Mouse (Mus musculus): ENCODE results near the gene Sh2b3. TPM values are rescaled to one million over a fixed set of nuclear protein-coding genes. Genes with fewer than 3 reads are reported as not detected.

The Sh2b3 gene
- total and polyA plus RNA-seq, 3 experiments = 22.8 to 38.3 (median 35.4) TPM

DNA sequence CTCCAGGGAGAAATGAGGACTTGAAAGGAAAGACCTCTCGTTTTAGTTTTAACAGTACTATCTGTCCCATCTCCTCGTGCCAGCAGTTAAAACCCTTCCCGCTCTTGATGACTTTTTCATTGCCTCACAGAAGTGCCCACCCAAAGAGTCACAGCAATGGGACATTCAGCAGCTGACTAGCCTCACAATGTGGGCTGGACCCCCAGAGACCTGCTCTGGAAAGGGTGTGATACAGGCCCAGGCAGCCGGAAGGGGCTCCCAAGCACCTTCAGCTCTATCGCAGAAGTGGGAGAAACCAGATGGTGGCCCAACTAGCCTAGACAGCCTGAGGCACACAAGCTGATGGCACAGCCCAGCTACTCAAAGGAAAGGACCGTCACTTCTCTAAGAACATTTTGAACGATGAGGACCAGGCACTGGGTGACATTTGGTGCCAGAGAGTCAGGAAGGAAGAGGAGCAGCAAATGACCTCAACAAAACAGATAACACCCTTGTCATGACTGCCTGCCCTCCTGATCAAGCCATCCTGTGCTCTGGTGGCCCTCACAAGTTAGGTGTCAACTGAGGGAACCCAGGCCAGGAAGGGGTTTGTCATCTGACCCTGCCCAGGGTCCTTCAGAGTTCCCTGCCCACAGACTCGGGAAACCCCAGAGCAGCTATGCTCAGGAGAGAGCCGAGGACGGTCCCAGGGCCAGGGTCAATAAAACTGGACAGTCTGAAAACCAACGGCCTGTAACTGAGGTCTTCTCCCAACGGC lies 2.3 kb downstream of the Sh2b3 start:
- peaks cover 23 to 26% of the 10 kb centered on the region in 2 experiments for H3K36me3 ChIP-seq (replicated peaks in 1 of 2; ENCODE audit: control insufficient read depth in 1 of 2, insufficient read depth in 1 of 2, low read length in 1 of 2)
- H3K27me3 ChIP-seq (replicated peaks) = no peaks in the 10 kb centered on the region
- TF ChIP-seq UBTF (IDR thresholded peaks at IDR 0.05; ENCODE audit: low read depth, low read length) (peak; percentile 42; the same call in 1 of the 2 replicates), NELFE (IDR thresholded peaks at IDR 0.05; ENCODE audit: low read depth, low read length) (no peak), SIN3A (IDR thresholded peaks at IDR 0.05; ENCODE audit: low read length) (peak; percentile 5; the same call in 1 of the 2 replicates), POLR2A (IDR thresholded peaks at IDR 0.05; ENCODE audit: low read depth, low read length) (peak; percentile 13; the same call in 1 of the 2 replicates), CTCF (conservative IDR thresholded peaks at IDR 0.05 in 1 of 2, IDR thresholded peaks at IDR 0.05 in 1 of 2; ENCODE audit: low read depth in 2 of 2, low read length in 2 of 2) (no peak), HCFC1 (IDR thresholded peaks at IDR 0.05; ENCODE audit: low read depth, low read length) (no peak), POLR2AphosphoS2 (IDR thresholded peaks at IDR 0.05; ENCODE audit: low read depth, low read length) (no peak)
- dilution Hi-C loops (cut with MboI; ENCODE audit: extremely low pct_ligation_motif_present, extremely low pct_unique_long_range_greater_than_20kb, low sequenced_read_pairs) (no loop called here), in situ Hi-C loops (cut with MboI; ENCODE audit: low pct_ligation_motif_present, low pct_unique_long_range_greater_than_20kb, low sequenced_read_pairs) (no loop called here)
- H3K4me1 ChIP-seq (ENCODE audit: control insufficient read depth in 1 of 2, insufficient read depth in 2 of 2) = peaks cover 31 to 46% of the 10 kb centered on the region in 2 experiments
- no peak for DNase-seq (ENCODE audit: extremely low read depth)
- H3K9ac ChIP-seq (ENCODE audit: insufficient read depth, low read depth) = peak overlapping the region; percentile 79
- H3K79me2 ChIP-seq (replicated peaks; ENCODE audit: control insufficient read depth, extremely low read depth, insufficient read depth, poor library complexity, severe bottlenecking) = peaks cover 54% of the 10 kb centered on the region
- H3K4me2 ChIP-seq (ENCODE audit: insufficient read depth, low read depth, poor library complexity, severe bottlenecking) = peak overlapping the region; percentile 74
- no peaks in the 10 kb centered on the region for H3K9me3 ChIP-seq (replicated peaks; ENCODE audit: low read length)
- H3K27ac ChIP-seq (ENCODE audit: insufficient read depth, low read depth) = peak overlapping the region; percentile 97
- H3K4me3 ChIP-seq (replicated peaks in 1 of 3; ENCODE audit: low read depth in 2 of 3, low read length in 2 of 3, poor library complexity in 1 of 3) = peak overlapping the region; percentile 71 to 87 (median 86)

DNA sequence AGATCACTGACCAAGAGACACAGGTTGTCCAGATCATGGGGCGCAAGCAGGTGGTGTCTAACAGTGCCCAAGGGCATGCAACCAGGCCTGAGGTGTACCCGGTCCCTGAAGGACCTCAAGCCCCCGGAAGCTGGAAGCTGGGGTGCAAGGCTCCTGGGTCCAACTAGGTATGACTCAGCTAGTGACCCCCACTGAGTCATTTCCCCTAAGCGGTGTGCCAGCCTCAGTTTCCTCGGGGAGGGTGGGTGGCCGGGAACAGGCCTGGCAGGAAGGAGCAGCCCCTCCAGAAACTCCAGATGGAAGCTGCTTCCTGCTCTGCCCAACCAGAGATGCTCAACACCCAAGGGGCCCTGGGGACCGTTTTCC lies 3.2 kb downstream of the Sh2b3 start:
- H3K9ac ChIP-seq (ENCODE audit: insufficient read depth, low read depth) = peak overlapping the region; percentile 79
- in situ Hi-C loops (cut with MboI; ENCODE audit: low pct_ligation_motif_present, low pct_unique_long_range_greater_than_20kb, low sequenced_read_pairs) = no loop called here
- H3K9me3 ChIP-seq (replicated peaks; ENCODE audit: low read length) = no peaks in the 10 kb centered on the region
- peaks cover 64% of the 10 kb centered on the region for H3K79me2 ChIP-seq (replicated peaks; ENCODE audit: control insufficient read depth, extremely low read depth, insufficient read depth, poor library complexity, severe bottlenecking)
- H3K27me3 ChIP-seq (replicated peaks) = no peaks in the 10 kb centered on the region
- H3K27ac ChIP-seq (ENCODE audit: insufficient read depth, low read depth) = peak overlapping the region; percentile 97
- H3K4me1 ChIP-seq (ENCODE audit: control insufficient read depth in 1 of 2, insufficient read depth in 2 of 2) = peaks cover 28 to 43% of the 10 kb centered on the region in 2 experiments
- TF ChIP-seq ZNF384 (IDR thresholded peaks at IDR 0.05; ENCODE audit: low read depth, low read length) (no peak), POLR2A (IDR thresholded peaks at IDR 0.05; ENCODE audit: low read depth, low read length) (peak; percentile 52; the same call in 1 of the 2 replicates)
- dilution Hi-C loops (cut with MboI; ENCODE audit: extremely low pct_ligation_motif_present, extremely low pct_unique_long_range_greater_than_20kb, low sequenced_read_pairs) = no loop called here
- peaks cover 30 to 34% of the 10 kb centered on the region in 2 experiments for H3K36me3 ChIP-seq (replicated peaks in 1 of 2; ENCODE audit: control insufficient read depth in 1 of 2, insufficient read depth in 1 of 2, low read length in 1 of 2)
- DNase-seq (ENCODE audit: extremely low read depth) = no peak
- peak overlapping the region; percentile 74 for H3K4me2 ChIP-seq (ENCODE audit: insufficient read depth, low read depth, poor library complexity, severe bottlenecking)
- peak overlapping the region; percentile 71 to 87 (median 86) for H3K4me3 ChIP-seq (replicated peaks in 1 of 3; ENCODE audit: low read depth in 2 of 3, low read length in 2 of 3, poor library complexity in 1 of 3)

DNA sequence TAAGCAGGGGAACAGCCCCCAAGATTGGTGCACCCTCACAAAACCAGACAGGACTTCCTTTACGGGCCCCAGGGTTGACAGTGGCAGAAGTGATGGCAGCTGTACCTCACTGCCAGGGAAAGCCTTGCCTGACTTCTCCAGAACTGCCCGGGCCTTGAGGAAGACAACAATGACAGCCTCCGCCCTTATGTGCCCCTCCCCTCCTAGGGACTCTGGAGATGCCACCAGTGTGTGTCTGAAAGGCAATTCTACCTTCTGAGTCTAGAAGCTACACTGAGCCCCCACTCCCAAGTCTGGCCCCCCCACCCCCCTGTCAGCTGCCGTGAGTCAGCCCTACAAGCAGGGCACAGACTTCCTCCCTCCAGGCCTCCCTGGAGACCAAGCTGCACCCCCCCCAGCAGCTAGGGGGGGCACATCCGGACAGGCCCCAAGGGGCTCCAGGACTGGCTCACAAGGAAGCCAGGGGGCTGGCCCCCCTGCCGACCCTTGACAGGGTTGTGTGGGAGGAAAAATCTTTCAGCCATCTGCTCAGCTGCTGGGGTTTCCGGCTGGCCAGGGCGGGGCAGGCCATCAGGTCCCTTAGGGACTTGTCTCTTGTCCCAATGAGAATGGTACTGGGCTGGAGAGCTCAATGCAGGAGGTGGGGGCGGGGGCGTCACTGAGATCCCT lies 3.7 kb downstream of the Sh2b3 start:
- peaks cover 35 to 39% of the 10 kb centered on the region in 2 experiments for H3K36me3 ChIP-seq (replicated peaks in 1 of 2; ENCODE audit: control insufficient read depth in 1 of 2, insufficient read depth in 1 of 2, low read length in 1 of 2)
- DNase-seq (ENCODE audit: extremely low read depth) = peak; percentile 93
- dilution Hi-C loops (cut with MboI; ENCODE audit: extremely low pct_ligation_motif_present, extremely low pct_unique_long_range_greater_than_20kb, low sequenced_read_pairs) = no loop called here
- H3K27ac ChIP-seq (ENCODE audit: insufficient read depth, low read depth) = peak overlapping the region; percentile 97
- H3K79me2 ChIP-seq (replicated peaks; ENCODE audit: control insufficient read depth, extremely low read depth, insufficient read depth, poor library complexity, severe bottlenecking) = peaks cover 69% of the 10 kb centered on the region
- H3K4me2 ChIP-seq (ENCODE audit: insufficient read depth, low read depth, poor library complexity, severe bottlenecking) = peak overlapping the region; percentile 74
- peaks cover 25 to 38% of the 10 kb centered on the region in 2 experiments for H3K4me1 ChIP-seq (ENCODE audit: control insufficient read depth in 1 of 2, insufficient read depth in 2 of 2)
- H3K4me3 ChIP-seq (replicated peaks in 1 of 3; ENCODE audit: low read depth in 2 of 3, low read length in 2 of 3, poor library complexity in 1 of 3) = peak overlapping the region; percentile 71 to 87 (median 86)
- no peaks in the 10 kb centered on the region for H3K27me3 ChIP-seq (replicated peaks)
- H3K9ac ChIP-seq (ENCODE audit: insufficient read depth, low read depth) = peak overlapping the region; percentile 79
- peaks cover 2% of the 10 kb centered on the region for H3K9me3 ChIP-seq (replicated peaks; ENCODE audit: low read length)
- in situ Hi-C loops (cut with MboI; ENCODE audit: low pct_ligation_motif_present, low pct_unique_long_range_greater_than_20kb, low sequenced_read_pairs) = no loop called here
- TF ChIP-seq CHD2 (IDR thresholded peaks at IDR 0.05; ENCODE audit: low read length) = peak; percentile 90; the same call in 1 of the 2 replicates
- peak; percentile 75 for TF ChIP-seq MAFK (IDR thresholded peaks at IDR 0.05; ENCODE audit: insufficient replicate concordance, low read length)
- TF ChIP-seq IRF4 (IDR thresholded peaks at IDR 0.05; ENCODE audit: low read depth, low read length) = peak; percentile 94
- TF ChIP-seq JUND (conservative IDR thresholded peaks at IDR 0.05; ENCODE audit: low read depth, low read length) = no peak
- no peak for TF ChIP-seq E2F4 (IDR thresholded peaks at IDR 0.05; ENCODE audit: insufficient replicate concordance, low read depth, low read length)
- TF ChIP-seq GABPA (IDR thresholded peaks at IDR 0.05; ENCODE audit: insufficient replicate concordance, low read depth, low read length) = no peak
- no peak for TF ChIP-seq RAD21 (IDR thresholded peaks at IDR 0.05; ENCODE audit: low read depth, low read length)
- peak; percentile 85 for TF ChIP-seq EP300 (IDR thresholded peaks at IDR 0.05; ENCODE audit: low read length)
- TF ChIP-seq TBP (conservative IDR thresholded peaks at IDR 0.05; ENCODE audit: low read depth, low read length) = no peak
- peak; percentile 87 for TF ChIP-seq KAT2A (IDR thresholded peaks at IDR 0.05; ENCODE audit: insufficient replicate concordance, low read length)
- TF ChIP-seq ETS1 (conservative IDR thresholded peaks at IDR 0.05; ENCODE audit: low read depth, low read length) = peak; percentile 99
- TF ChIP-seq MEF2A (IDR thresholded peaks at IDR 0.05; ENCODE audit: borderline replicate concordance, low read depth, low read length) = peak; percentile 96
- TF ChIP-seq ELF1 (IDR thresholded peaks at IDR 0.05; ENCODE audit: low read depth, low read length) = peak; percentile 79
- no peak for TF ChIP-seq ZKSCAN1 (IDR thresholded peaks at IDR 0.05; ENCODE audit: borderline replicate concordance, low read depth, low read length)
- TF ChIP-seq ZMIZ1 (IDR thresholded peaks at IDR 0.05; ENCODE audit: low read depth, low read length) = no peak
- TF ChIP-seq ZNF384 (IDR thresholded peaks at IDR 0.05; ENCODE audit: low read depth, low read length) = 0 out of 2 replicates have a peak, but pooled peaks have one; percentile 23
